Mouse (Mus musculus) cerebellum, adult 2 months (tissue): ENCODE measurements at regions not wholly inside any gene's neighbourhood (a gene's known extent, or its start where the extent isn't known, plus 50 kb on each side); places are given as distances from the start of the nearest gene placed in this dataset.

Experiments used
- CTCF ChIP-seq: fragments of 200-500 bp; IDR thresholded peaks from 2 replicates; pipeline ENCODE4 v1.5.1; 2011; ENCODE audit warnings: low read depth, mild to moderate bottlenecking, control low read depth, low read length, moderate library complexity, borderline replicate concordance; ENCODE audit not compliant: insufficient read depth
- POLR2A ChIP-seq: fragments of 200-500 bp; IDR thresholded peaks from 2 replicates; pipeline ENCODE4 v1.6.1; 2011; ENCODE audit warnings: low read length, control low read depth, borderline replicate concordance; ENCODE audit not compliant: insufficient read depth

- no peak for TF ChIP-seq POLR2A
- no peak for TF ChIP-seq CTCF
These were observed 72.0 kb upstream of the Gm4301 start for GRCm38 (mm10) chr10:100263447-100263846.
